Mouse (Mus musculus): Measurements from ENCODE around the gene Gm27021. TPM values are rescaled to one million over a fixed set of nuclear protein-coding genes. Genes with fewer than 3 reads are reported as not detected.
A peak's percentile ranks its signal among the peaks of the same experiment; 100 is the strongest.

Gene Gm27021
- polyA plus RNA-seq, 1 experiment from 2014 or later = 3.8 TPM

- DNase-seq (ENCODE audit: low spot score) = no peak
- Histone ChIP-seq H3K4me3 (no peak overlapping the region), H3K27ac (no peak overlapping the region), H3K9me3 (replicated peaks) (no peaks in the 10 kb centered on the region), H3K36me3 (peaks cover 89% of the 10 kb centered on the region), H3K4me1 (no peaks in the 10 kb centered on the region), H3K27me3 (ENCODE audit: low read depth, poor library complexity, severe bottlenecking) (no peaks in the 10 kb centered on the region)
- 97% methylated on average over 8 of the region's 8 CpGs for WGBS
Observed at GRCm38 (mm10) chr8:120657415-120657814, 10.5 kb downstream of the Gm27021 start.

GRCm38 (mm10) chr8:120656322-120657052 lies 11.4 kb downstream of the Gm27021 start:
- no peaks in the 10 kb centered on the region for H3K27me3 ChIP-seq (ENCODE audit: low read depth, poor library complexity, severe bottlenecking)
- no peaks in the 10 kb centered on the region for H3K4me1 ChIP-seq
- H3K4me3 ChIP-seq = no peak overlapping the region
- peaks cover 93% of the 10 kb centered on the region for H3K36me3 ChIP-seq
- 97% methylated on average over 7 of the region's 7 CpGs for WGBS
- no peak overlapping the region for H3K27ac ChIP-seq
- DNase-seq (ENCODE audit: low spot score) = no peak
- no peaks in the 10 kb centered on the region for H3K9me3 ChIP-seq (replicated peaks)

GRCm38 (mm10) chr8:120647532-120647931 lies 20.3 kb downstream of the Gm27021 start, which contains the start of gene 1190005I06Rik:
TSS of gene 1190005I06Rik (minus strand) at chr8:120647632.
- WGBS = 56% methylated on average over 7 of the region's 7 CpGs
- Histone ChIP-seq H3K36me3 (peaks cover 10% of the 10 kb centered on the region), H3K27ac (no peak within 1 kb of the TSS), H3K9me3 (replicated peaks) (no peaks in the 10 kb centered on the region), H3K4me3 (no peak within 1 kb of the TSS), H3K4me1 (no peaks in the 10 kb centered on the region), H3K27me3 (ENCODE audit: low read depth, poor library complexity, severe bottlenecking) (no peaks in the 10 kb centered on the region)
- no peak for DNase-seq (ENCODE audit: low spot score)

- Histone ChIP-seq H3K9me3 (replicated peaks) (no peaks in the 10 kb centered on the region), H3K27me3 (ENCODE audit: low read depth, poor library complexity, severe bottlenecking) (no peaks in the 10 kb centered on the region), H3K4me1 (peaks cover 5% of the 10 kb centered on the region; the same call in 1 of the 2 replicates), H3K4me3 (no peak overlapping the region), H3K27ac (no peak overlapping the region), H3K36me3 (0 out of 2 replicates have a peak, but pooled peaks cover 2% of the 10 kb centered on the region)
- WGBS = 93% methylated on average over 7 of the region's 7 CpGs
- no peak for DNase-seq (ENCODE audit: low spot score)
Observed at GRCm38 (mm10) chr8:120644663-120645062, 23.2 kb downstream of the Gm27021 start.

GRCm38 (mm10) chr8:120642031-120642662 lies 25.7 kb downstream of the Gm27021 start:
- no peak for DNase-seq (ENCODE audit: low spot score)
- WGBS = 78% methylated on average over 10 of the region's 10 CpGs

GRCm38 (mm10) chr8:120641245-120641644 lies 26.6 kb downstream of the Gm27021 start:
- no peak overlapping the region for H3K27ac ChIP-seq
- no peak for DNase-seq (ENCODE audit: low spot score)
- peaks cover 5% of the 10 kb centered on the region; the same call in 1 of the 2 replicates for H3K4me1 ChIP-seq
- H3K4me3 ChIP-seq = no peak overlapping the region
- WGBS = 49% methylated on average over 8 of the region's 8 CpGs
- no peaks in the 10 kb centered on the region for H3K9me3 ChIP-seq (replicated peaks)
- no peaks in the 10 kb centered on the region for H3K36me3 ChIP-seq
- H3K27me3 ChIP-seq (ENCODE audit: low read depth, poor library complexity, severe bottlenecking) = peaks cover 11% of the 10 kb centered on the region; the same call in 1 of the 2 replicates

More at GRCm38 (mm10) chr8:120642031-120642662, 25.7 kb downstream of the Gm27021 start:
- H3K4me3 ChIP-seq = no peak overlapping the region
- no peaks in the 10 kb centered on the region for H3K36me3 ChIP-seq
- no peaks in the 10 kb centered on the region for H3K9me3 ChIP-seq (replicated peaks)
- peaks cover 5% of the 10 kb centered on the region; the same call in 1 of the 2 replicates for H3K4me1 ChIP-seq
- H3K27ac ChIP-seq = no peak overlapping the region
- H3K27me3 ChIP-seq (ENCODE audit: low read depth, poor library complexity, severe bottlenecking) = peaks cover 3% of the 10 kb centered on the region; the same call in 1 of the 2 replicates

GRCm38 (mm10) chr8:120634329-120634839 lies 33.5 kb downstream of the Gm27021 start:
- Histone ChIP-seq H3K9me3 (replicated peaks) (no peaks in the 10 kb centered on the region), H3K4me3 (peak overlapping the region; percentile 79), H3K36me3 (no peaks in the 10 kb centered on the region), H3K4me1 (peaks cover 39% of the 10 kb centered on the region), H3K27ac (peak overlapping the region; percentile 79), H3K27me3 (ENCODE audit: low read depth, poor library complexity, severe bottlenecking) (peaks cover 74% of the 10 kb centered on the region)
- DNase-seq (ENCODE audit: low spot score) = no peak
- under 1% methylated on average over 42 of the region's 42 CpGs for WGBS

GRCm38 (mm10) chr8:120633665-120634271 lies 34.1 kb downstream of the Gm27021 start:
- under 1% methylated on average over 44 of the region's 44 CpGs for whole genome bisulfite sequencing
- Histone ChIP-seq H3K27me3 (ENCODE audit: low read depth, poor library complexity, severe bottlenecking) (peaks cover 74% of the 10 kb centered on the region), H3K9me3 (replicated peaks) (no peaks in the 10 kb centered on the region), H3K27ac (peak overlapping the region; percentile 79), H3K4me3 (peak overlapping the region; percentile 79), H3K4me1 (peaks cover 39% of the 10 kb centered on the region), H3K36me3 (no peaks in the 10 kb centered on the region)
- DNase-seq (ENCODE audit: low spot score) = peak; percentile 67

GRCm38 (mm10) chr8:120632969-120633664 lies 34.8 kb downstream of the Gm27021 start:
- peaks cover 74% of the 10 kb centered on the region for H3K27me3 ChIP-seq (ENCODE audit: low read depth, poor library complexity, severe bottlenecking)
- peak; percentile 39 for DNase-seq (ENCODE audit: low spot score)

GRCm38 (mm10) chr8:120631441-120632375 lies 36.2 kb downstream of the Gm27021 start:
- 83% methylated on average over 21 of the region's 21 CpGs for WGBS
- Histone ChIP-seq H3K36me3 (no peaks in the 10 kb centered on the region), H3K9me3 (replicated peaks) (no peaks in the 10 kb centered on the region), H3K27ac (peak overlapping the region; percentile 23; the same call in 1 of the 2 replicates), H3K4me1 (peaks cover 44% of the 10 kb centered on the region), H3K4me3 (no peak overlapping the region), H3K27me3 (ENCODE audit: low read depth, poor library complexity, severe bottlenecking) (peaks cover 68% of the 10 kb centered on the region)
- no peak for DNase-seq (ENCODE audit: low spot score)

More at GRCm38 (mm10) chr8:120632969-120633664, 34.8 kb downstream of the Gm27021 start:
- H3K36me3 ChIP-seq = no peaks in the 10 kb centered on the region
- peak overlapping the region; percentile 79 for H3K4me3 ChIP-seq
- WGBS = 29% methylated on average over 17 of the region's 17 CpGs
- peaks cover 43% of the 10 kb centered on the region for H3K4me1 ChIP-seq
- H3K9me3 ChIP-seq (replicated peaks) = no peaks in the 10 kb centered on the region
- H3K27ac ChIP-seq = peak overlapping the region; percentile 79; the same call in 1 of the 2 replicates

- H3K4me1 ChIP-seq = peaks cover 50% of the 10 kb centered on the region
Observed at GRCm38 (mm10) chr8:120630848-120631247, 37.0 kb downstream of the Gm27021 start.

More at GRCm38 (mm10) chr8:120630848-120631247, 37.0 kb downstream of the Gm27021 start:
- WGBS = 33% methylated on average over 6 of the region's 6 CpGs
- no peaks in the 10 kb centered on the region for H3K9me3 ChIP-seq (replicated peaks)
- DNase-seq (ENCODE audit: low spot score) = no peak
- peaks cover 60% of the 10 kb centered on the region for H3K27me3 ChIP-seq (ENCODE audit: low read depth, poor library complexity, severe bottlenecking)
- no peak overlapping the region for H3K4me3 ChIP-seq
- H3K27ac ChIP-seq = no peak overlapping the region
- H3K36me3 ChIP-seq = no peaks in the 10 kb centered on the region
